Mouse (Mus musculus) layer of hippocampus, adult 9-11 months (tissue): ENCODE data around the gene Gpr153.

Source experiments
- DNase-seq: peaks from one replicate; pipeline ENCODE4 v3.0.0; 2022

The Gpr153 gene

GRCm38 (mm10) chr4:152265791-152266190 is 8.2 kb upstream of the Gpr153 start:
- DNase-seq = no peak

GRCm38 (mm10) chr4:152266236-152266895 is 7.7 kb upstream of the Gpr153 start:
- peak; percentile 56 for DNase-seq

GRCm38 (mm10) chr4:152267748-152268369 is 6.2 kb upstream of the Gpr153 start:
- DNase-seq = no peak

DNA sequence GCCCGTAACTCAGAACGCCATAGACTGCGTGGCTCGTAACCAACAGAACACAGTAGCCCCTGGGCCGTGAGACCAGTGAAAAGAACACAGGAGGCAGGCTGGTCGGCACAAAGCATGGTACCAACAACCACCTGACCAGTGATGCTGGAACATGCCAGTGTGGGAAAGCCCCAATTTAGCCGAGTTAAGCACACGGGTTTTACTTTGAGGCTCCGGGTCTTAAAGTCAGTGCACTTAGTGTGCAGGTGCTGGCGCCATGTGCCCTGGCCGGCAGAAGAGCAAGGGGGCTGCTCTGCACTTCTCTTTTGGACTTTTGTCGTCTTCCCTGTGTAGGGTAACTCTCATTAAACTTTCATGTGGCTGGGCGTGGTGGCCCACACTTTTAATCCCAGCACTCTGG is 4.1 kb upstream of the Gpr153 start:
- DNase-seq = no peak

GRCm38 (mm10) chr4:152270599-152270998 is 3.4 kb upstream of the Gpr153 start:
- no peak for DNase-seq

DNA sequence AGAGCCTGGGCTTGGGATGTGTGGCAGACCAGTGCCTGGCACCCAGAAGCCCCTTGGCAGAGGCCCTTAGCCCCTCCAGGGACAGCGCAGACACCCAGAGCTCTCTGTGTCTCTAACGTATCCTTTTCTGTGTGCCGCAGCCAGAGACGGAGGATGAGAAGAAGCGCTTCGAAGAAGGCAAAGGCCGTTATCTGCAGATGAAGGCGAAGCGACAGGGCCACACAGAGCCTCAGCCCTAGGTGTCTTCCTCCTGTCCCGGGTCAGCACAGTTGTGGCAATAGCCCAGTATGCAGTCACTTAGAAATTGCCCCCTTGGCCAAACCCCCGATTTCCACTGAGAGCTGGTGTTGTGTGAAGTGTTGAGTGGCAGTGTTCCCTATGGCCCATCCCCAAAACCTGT is 2.7 kb upstream of the Gpr153 start:
- no peak for DNase-seq

- DNase-seq = no peak
Measured at GRCm38 (mm10) chr4:152272006-152272405, 2.0 kb upstream of the Gpr153 start.

DNA sequence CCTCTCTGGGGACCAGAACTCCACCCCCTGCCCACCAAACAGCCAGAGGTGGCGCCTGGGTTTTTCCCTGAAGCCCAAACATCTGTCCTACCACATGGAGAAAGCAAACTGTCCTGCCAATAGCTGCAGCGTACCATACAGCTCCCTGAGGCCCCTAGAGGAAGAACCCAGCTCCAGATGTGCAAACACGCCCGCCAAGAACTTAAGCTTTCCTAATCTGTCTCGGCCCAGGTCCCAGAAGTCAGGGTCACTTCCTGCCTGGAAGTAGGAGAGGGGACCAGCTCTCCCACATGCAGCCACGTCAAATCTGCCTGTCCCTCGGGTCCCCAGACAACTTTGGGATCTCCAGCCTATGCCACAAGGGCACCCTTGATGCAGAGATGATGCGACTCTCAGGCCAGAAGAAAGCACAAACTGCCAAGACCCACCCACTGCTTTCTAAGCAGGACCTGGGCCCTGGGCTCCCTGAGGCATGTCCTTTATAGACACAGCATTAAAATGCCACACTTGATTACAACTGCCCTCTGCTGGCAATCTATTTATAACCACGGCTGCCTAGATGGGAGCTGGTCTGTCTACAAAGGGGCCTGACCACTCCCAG is 1.5 kb upstream of the Gpr153 start:
- DNase-seq = no peak

DNA sequence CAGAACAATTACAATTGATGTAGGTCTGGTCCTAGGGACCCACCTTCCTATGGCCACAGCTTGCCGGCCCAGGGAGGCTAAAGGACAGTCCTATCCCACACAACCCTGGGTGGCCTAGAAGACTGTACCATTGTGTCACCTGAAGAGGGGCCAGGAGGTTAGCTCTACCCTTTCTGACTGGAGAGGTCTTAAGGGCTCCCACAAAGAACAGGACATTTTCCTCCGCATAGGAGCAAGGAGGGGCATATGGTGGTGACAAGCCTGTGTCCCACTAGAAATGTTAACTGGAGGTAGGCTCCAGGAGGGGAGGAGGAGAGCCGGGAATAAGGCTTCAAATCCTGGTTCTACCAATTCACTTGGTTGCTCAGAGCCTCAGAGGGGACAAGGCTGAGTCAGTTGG is 841 bp upstream of the Gpr153 start:
- DNase-seq = no peak

DNA sequence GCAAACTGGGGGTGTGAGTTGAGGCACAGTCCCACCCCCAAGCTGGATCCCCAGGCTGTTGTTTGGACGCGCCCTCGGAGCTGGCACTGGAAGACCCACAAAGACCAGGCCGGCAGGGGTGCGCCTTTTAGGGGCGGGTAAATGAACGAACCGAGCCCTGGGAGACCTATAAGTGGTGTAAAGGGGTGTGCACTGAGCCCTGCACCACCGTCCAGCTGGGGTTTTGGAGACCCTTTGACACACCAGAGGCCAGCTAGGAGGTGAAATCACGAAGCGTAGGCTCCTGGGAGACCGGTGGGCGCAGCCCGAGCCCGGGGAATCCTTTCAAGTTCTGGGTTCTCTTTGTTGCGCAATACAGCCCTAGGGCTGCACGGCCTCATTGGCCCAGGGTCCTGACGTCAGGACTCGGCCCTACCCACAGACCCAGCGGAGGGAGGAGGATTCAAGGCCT is 674 bp downstream of the Gpr153 start:
- no peak for DNase-seq

- DNase-seq = no peak
Measured at GRCm38 (mm10) chr4:152276389-152277347, 2.6 kb downstream of the Gpr153 start.

GRCm38 (mm10) chr4:152277916-152278315 is 3.9 kb downstream of the Gpr153 start:
- DNase-seq = no peak

- DNase-seq = no peak
Measured at GRCm38 (mm10) chr4:152278986-152279385, 5.0 kb downstream of the Gpr153 start.

DNA sequence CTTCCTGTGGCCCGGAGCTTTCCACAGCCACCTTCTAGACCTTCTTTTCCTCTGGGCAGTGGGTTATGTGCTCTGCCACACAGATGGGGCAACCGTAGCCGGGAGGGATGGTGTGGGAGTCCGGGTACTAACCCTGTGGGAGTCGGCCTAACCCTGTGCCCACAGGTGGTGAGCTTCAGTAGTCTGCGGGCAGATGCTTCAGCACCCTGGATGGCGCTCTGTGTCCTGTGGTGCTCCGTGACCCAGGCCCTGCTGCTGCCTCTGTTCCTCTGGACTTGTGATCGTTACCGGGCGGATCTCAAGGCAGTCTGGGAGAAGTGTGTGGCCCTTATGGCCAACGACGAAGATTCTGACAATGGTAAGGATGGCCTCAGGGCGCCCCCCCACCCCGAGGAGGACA is 7.6 kb downstream of the Gpr153 start:
- DNase-seq = no peak

DNA sequence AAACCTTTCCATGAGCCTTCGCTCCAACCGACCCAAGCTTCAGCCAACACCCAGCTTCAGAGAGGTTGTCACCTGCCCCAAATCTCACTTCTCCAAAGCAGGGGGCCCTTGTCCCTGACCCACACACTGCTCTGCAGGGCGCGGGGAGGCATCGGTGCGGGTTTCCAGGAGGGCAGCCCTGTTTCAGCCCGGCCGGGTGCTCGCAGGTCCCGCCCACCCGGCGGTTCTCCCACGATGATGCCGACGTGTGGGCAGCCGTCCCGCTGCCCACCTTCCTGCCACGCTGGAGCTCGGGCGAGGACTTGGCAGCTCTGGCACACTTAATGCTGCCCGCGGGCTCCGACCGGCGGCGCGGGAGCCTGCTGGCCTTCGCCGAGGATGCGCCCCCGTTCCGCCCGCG is 8.7 kb downstream of the Gpr153 start:
- DNase-seq = no peak

DNA sequence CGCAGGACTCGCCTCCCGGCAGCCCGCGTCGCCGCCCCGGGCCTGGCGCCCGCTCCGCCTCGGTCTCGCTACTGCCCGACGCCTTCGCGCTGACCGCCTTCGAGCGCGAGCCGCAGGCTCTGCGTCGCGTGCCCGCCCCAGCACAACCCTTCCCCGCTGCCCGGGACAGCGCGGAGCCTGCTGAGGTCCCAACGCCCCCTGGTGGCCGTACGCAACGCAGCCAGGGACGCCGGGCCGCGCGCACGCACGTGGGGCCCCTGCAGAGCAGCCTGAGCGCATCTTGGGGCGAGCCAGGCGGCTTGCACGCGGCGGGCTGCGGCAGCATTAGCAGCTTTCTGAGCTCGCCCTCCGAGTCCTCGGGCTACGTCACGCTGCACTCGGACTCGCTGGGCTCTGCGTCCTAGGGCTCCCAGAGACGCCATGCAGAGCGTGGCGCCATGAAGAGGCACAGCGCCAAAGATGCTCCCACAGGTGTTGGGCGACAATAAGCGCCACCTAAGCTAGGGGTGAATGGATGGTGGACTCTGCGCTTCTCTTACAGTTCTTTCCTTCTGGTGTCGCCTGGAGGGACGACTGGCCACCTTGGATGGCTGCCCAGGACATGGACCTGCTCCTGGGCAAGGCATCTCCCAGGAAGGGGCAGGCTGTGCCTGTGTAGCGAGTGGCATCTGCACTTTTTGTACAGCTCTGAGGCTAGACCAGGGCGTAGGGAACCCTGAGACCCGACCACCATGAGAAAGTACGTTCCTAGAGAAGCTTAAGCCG is 9.3 kb downstream of the Gpr153 start:
- DNase-seq = peak; percentile 82

- DNase-seq = no peak
Measured at GRCm38 (mm10) chr4:152285505-152285904, 11.5 kb downstream of the Gpr153 start.

DNA sequence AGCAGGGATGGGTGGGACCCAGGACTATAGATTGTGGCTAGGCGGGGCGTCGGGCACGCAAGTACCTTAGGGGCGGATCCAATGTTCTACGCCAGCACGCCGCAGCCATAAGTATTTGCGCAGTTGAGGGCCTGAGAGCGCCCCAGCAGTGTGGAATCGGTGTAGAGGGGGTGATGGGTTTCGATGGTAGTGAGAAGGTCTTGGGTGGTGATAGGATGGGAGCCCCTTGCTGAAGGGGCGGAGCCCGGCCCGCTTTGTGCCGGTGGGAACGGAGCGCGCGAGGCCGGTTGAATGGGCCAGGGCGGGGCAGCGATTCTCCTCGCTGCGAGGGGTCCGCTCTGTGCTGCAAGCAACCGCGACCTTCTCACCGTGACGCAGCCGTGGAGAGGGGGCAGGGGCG is 12.2 kb downstream of the Gpr153 start:
- no peak for DNase-seq

DNA sequence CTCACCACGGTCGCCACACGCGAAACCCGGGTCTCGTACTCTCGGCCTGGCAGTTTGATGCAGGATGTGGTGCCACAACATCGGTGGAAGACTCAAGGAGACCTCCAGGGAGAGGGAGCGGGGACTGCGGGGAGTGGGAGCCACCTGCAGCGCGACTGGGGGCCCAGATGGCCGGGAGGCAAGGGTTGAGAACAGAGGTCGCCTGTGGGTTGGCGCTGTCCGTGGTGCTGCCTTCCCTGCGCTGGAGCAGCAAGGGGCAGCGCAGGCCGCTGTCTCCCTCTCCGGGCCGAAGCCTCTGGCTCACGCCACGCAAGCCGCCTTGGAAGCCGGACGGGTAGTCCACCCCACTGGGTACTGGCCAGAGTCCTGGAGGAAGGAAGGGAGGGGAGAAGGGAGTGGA is 12.9 kb downstream of the Gpr153 start:
- DNase-seq = no peak

GRCm38 (mm10) chr4:152287317-152288120 is 13.5 kb downstream of the Gpr153 start:
- DNase-seq = no peak

DNA sequence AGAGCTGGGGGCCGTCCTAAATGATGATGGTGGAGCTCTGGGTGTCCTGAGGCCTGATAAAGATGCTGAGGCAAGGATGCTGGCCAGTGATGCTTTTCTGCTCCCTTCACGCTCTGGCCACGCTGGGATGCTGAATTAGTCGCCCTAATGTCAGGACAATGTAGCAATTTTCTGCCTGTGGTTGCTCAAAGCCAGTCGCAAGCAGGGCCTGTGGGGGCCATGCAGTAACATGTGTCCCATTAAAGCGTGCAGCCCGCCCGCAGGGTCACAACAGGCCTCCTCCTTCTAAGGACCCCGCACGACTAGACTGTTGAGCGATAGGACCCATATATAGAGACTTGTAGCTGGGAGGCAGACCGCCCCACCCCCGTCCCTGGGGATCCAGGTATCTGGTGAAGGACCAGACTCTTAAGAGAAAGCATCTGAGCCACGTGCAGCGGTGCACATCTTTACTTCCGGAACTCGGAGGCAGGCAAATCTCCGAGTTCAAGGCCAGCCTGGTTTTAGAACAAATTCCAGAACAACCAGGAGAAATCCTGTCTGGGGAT is 14.4 kb downstream of the Gpr153 start:
- no peak for DNase-seq
